Mouse (Mus musculus) MEL (cell line): ENCODE measurements at regions not wholly inside any gene's neighbourhood (a gene's known extent, or its start where the extent isn't known, plus 50 kb on each side); places are given as distances from the start of the nearest gene placed in this dataset.

Source experiments
- BHLHE40 ChIP-seq: IDR thresholded peaks from 2 replicates; pipeline ENCODE4 v1.6.1; 2012; ENCODE audit warnings: low read depth, mild to moderate bottlenecking, inconsistent platforms, low read length, improper control_type of control experiment, borderline replicate concordance
- CHD2 ChIP-seq: IDR thresholded peaks from 2 replicates; pipeline ENCODE4 v1.6.1; 2011; ENCODE audit warnings: low read length, improper control_type of control experiment
- CTCF ChIP-seq, 3 experiments: IDR thresholded peaks in 2 of 3; conservative IDR thresholded peaks in 1 of 3; 2 replicates each; pipeline ENCODE4 v1.5.1; 2011 to 2012; ENCODE audit warnings: low read length in 3 of 3, low read depth in 2 of 3, mild to moderate bottlenecking in 2 of 3, improper control_type of control experiment in 1 of 3, inconsistent platforms in 1 of 3, mixed read lengths in 1 of 3, moderate library complexity in 1 of 3; ENCODE audit not compliant: control insufficient read depth in 1 of 3, insufficient read depth in 1 of 3, poor library complexity in 1 of 3, severe bottlenecking in 1 of 3
- EP300 ChIP-seq, 2 experiments: IDR thresholded peaks; 2 replicates each; pipeline ENCODE4 v1.6.1; 2011; ENCODE audit warnings: improper control_type of control experiment in 2 of 2, low read length in 2 of 2, low read depth in 1 of 2, mild to moderate bottlenecking in 1 of 2
- ETS1 ChIP-seq: IDR thresholded peaks from 2 replicates; pipeline ENCODE4 v1.6.1; 2012; ENCODE audit warnings: low read depth, mild to moderate bottlenecking, inconsistent platforms, low read length, improper control_type of control experiment, moderate library complexity
- HCFC1 ChIP-seq: IDR thresholded peaks from 2 replicates; pipeline ENCODE4 v1.6.1; 2012; ENCODE audit warnings: low read depth, mild to moderate bottlenecking, inconsistent platforms, low read length, improper control_type of control experiment, moderate library complexity
- MAX ChIP-seq: IDR thresholded peaks from 2 replicates; pipeline ENCODE4 v1.6.1; 2011; ENCODE audit warnings: low read length, improper control_type of control experiment
- MYC ChIP-seq: IDR thresholded peaks from 2 replicates; pipeline ENCODE4 v1.6.1; 2011; ENCODE audit warnings: low read depth, mild to moderate bottlenecking, low read length, improper control_type of control experiment, moderate library complexity
- POLR2A ChIP-seq, 2 experiments: IDR thresholded peaks; 2 replicates each; pipeline ENCODE4 v1.6.1; 2011 to 2012; ENCODE audit warnings: low read length in 2 of 2, mild to moderate bottlenecking in 2 of 2, control low read depth in 1 of 2, improper control_type of control experiment in 1 of 2, low read depth in 1 of 2, moderate library complexity in 1 of 2; ENCODE audit not compliant: control insufficient read depth in 1 of 2, insufficient read depth in 1 of 2, poor library complexity in 1 of 2
- RAD21 ChIP-seq: IDR thresholded peaks from 2 replicates; pipeline ENCODE4 v1.6.1; 2011; ENCODE audit warnings: mild to moderate bottlenecking, low read depth, low read length, improper control_type of control experiment
- RCOR1 ChIP-seq: IDR thresholded peaks from 2 replicates; pipeline ENCODE4 v1.6.1; 2012; ENCODE audit warnings: low read depth, mild to moderate bottlenecking, inconsistent platforms, low read length, improper control_type of control experiment
- TAL1 ChIP-seq: IDR thresholded peaks from 2 replicates; pipeline ENCODE4 v1.6.1; 2012; ENCODE audit warnings: mild to moderate bottlenecking, inconsistent platforms, low read length, moderate library complexity, mixed read lengths
- UBTF ChIP-seq: IDR thresholded peaks from 2 replicates; pipeline ENCODE4 v1.6.1; 2012; ENCODE audit warnings: low read depth, mild to moderate bottlenecking, inconsistent platforms, low read length, improper control_type of control experiment, moderate library complexity, borderline replicate concordance; ENCODE audit not compliant: insufficient read depth
- ZKSCAN1 ChIP-seq: IDR thresholded peaks from 2 replicates; pipeline ENCODE4 v1.6.1; 2012; ENCODE audit warnings: low read depth, mild to moderate bottlenecking, inconsistent platforms, low read length, improper control_type of control experiment, moderate library complexity

DNA sequence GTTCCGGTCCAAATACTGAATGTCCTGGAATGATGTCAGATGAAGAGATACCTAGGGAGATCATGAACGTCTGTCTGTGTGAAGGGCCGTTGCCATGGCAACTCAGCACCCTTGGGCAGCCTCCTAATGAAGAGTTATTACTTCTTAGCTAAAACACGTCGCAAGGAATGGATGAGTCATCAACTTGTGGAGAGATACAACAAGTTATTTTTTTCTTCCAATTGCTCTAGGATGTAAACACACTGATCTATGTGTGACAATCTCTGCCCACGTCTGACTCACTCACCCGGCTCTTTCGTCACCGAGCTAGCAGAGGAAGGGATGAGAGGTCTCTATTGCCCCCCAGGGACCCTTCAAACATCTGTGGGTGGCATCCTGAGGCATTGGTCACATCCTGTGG is 225.7 kb downstream of the Sipa1l2 start:
- TF ChIP-seq HCFC1 (no peak), MYC (no peak), BHLHE40 (no peak), CTCF (IDR thresholded peaks at IDR 0.05 in 2 of 3, conservative IDR thresholded peaks at IDR 0.05 in 1 of 3; ENCODE audit: control insufficient read depth in 1 of 3, insufficient read depth in 1 of 3, low read depth in 2 of 3, low read length in 3 of 3, poor library complexity in 1 of 3, severe bottlenecking in 1 of 3) (no peak), UBTF (no peak), TAL1 (no peak), RCOR1 (no peak), RAD21 (no peak), ZKSCAN1 (no peak), MAX (no peak), CHD2 (no peak), POLR2A (IDR thresholded peaks at IDR 0.05; ENCODE audit: control insufficient read depth in 1 of 2, insufficient read depth in 1 of 2, low read depth in 1 of 2, low read length in 2 of 2, poor library complexity in 1 of 2) (no peak), ETS1 (no peak), EP300 (IDR thresholded peaks at IDR 0.05; ENCODE audit: low read depth in 1 of 2, low read length in 2 of 2) (no peak)
